Mouse (Mus musculus) brown adipose tissue, adult 24 weeks (tissue): ENCODE measurements around the gene Osbp. TPM values are rescaled to one million over a fixed set of nuclear protein-coding genes. Genes with fewer than 3 reads are reported as not detected.
"Not testable (repeated sequence)": the region's sequence is repeated elsewhere in the genome, so short reads cannot be mapped to it uniquely, and the experiment has no call there.

ENCODE experiments used
- H3K27ac ChIP-seq: fragments of 200-500 bp; replicated peaks from 2 replicates; pipeline ENCODE4 v1.5.1; 2012; ENCODE audit warnings: low read depth, mild to moderate bottlenecking, low read length
- H3K4me1 ChIP-seq: fragments of 200-500 bp; 2 replicates; pipeline ENCODE4 v1.6.1; 2012; ENCODE audit warnings: low read length, mixed read lengths; ENCODE audit not compliant: control insufficient read depth, insufficient read depth, insufficient read length
- H3K4me3 ChIP-seq: fragments of 200-500 bp; 2 replicates; pipeline ENCODE4 v1.5.1; 2012; ENCODE audit warnings: low read depth, mild to moderate bottlenecking, low read length, moderate library complexity; ENCODE audit not compliant: insufficient read depth
- polyA plus RNA-seq: library from polyadenylated mRNA; stranded (reverse); fragments of >200 nt; gene quantifications from 2 replicates; pipeline ENCODE4 v1.2.4, GENCODE M21; 2012; ENCODE audit not compliant: missing spikeins, insufficient read depth, insufficient read length

The Osbp gene
- 25.1 and 31.0 TPM in 2 replicates for polyA plus RNA-seq

DNA sequence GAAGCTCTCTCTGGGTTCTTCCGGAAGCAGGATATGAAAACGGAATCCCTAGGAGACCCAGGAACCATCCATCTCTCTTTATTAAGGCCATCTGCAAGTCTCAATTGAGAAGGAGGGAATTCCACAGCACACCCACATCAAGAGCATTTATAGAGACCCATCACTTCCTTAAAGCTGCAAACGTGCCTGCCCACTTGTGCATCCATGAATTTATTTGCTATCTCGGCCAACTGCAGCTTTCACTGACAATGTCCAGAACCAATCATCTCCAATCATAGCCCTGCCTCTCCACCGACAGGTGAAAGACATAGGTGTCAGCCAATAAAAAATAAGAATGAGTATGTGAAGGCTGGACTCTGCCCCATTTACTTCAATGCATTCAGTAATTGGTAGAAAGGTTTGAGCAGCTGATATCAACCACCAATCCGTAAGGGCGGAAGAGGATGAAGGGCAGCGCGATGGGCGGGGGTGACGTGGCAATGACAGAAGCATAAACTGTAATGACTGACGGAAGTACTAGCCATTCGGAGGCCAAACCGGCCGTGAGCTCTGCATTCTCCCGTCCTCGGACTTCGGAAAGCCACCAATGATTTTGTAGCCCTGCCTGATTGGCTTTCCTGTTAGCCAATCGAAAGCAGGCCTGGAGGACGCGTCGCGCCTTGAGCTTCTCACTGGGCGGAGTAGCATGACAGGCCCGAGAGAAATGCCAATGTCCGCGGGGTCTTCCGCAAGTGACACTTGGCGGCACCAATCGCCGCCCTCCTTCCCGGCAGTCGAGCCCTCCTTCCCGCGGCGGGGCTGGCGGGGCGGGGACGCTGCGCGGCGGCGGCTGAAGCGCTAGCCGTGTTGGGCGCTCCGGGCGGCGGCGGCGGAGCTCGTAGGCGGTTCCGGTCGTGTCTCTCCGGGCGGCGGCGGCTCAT, at the start of gene Osbp:
Gene Osbp, plus strand, starts transcription at position 919 of the 920 bp plus-strand sequence.
- Histone ChIP-seq H3K4me3 (peak within 1 kb of the TSS; percentile 90), H3K27ac (peak within 1 kb of the TSS; percentile 22; the same call in 1 of the 2 replicates)

GRCm38 (mm10) chr19:11922068-11922467, 43.7 kb upstream of the Osbp start:
- H3K27ac ChIP-seq: no peak overlapping the region
- no peak overlapping the region for H3K4me3 ChIP-seq
- H3K4me1 ChIP-seq: no peaks in the 10 kb centered on the region

More for the DNA sequence above, at the start of gene Osbp:
- peaks cover 5% of the 10 kb centered on the region; the same call in 1 of the 2 replicates for H3K4me1 ChIP-seq

- not testable (repeated sequence) for H3K4me3 ChIP-seq, H3K4me1 ChIP-seq, H3K27ac ChIP-seq
Measured at GRCm38 (mm10) chr19:11922515-11922914, 43.2 kb upstream of the Osbp start.

DNA sequence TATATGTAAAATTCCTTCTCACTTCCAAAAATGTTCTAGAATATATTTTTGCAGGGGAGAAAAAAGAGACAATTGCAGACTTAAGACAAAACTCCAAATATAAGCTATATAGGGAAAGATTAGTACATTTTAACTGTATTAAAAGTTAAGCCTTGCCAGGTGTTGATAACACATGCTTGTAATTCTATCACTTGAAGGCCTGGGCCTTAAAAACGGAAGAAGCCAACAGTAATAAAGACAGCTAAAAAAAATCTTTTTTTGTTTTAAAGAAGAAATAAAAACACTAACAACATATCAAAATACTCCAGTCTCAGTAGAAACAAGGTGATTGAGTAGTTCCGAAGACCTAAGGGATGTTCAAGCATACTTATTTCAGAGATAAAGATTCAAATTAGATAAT, 39.4 kb upstream of the Osbp start:
- no peak overlapping the region for H3K4me3 ChIP-seq
- H3K27ac ChIP-seq: no peak overlapping the region
- H3K4me1 ChIP-seq: no peaks in the 10 kb centered on the region

- Histone ChIP-seq H3K4me1 (no peaks in the 10 kb centered on the region), H3K27ac (no peak overlapping the region)
Measured at GRCm38 (mm10) chr19:11928025-11928748, 37.6 kb upstream of the Osbp start.

GRCm38 (mm10) chr19:11946460-11946859, 19.3 kb upstream of the Osbp start:
- H3K4me3 ChIP-seq, H3K4me1 ChIP-seq, H3K27ac ChIP-seq: not testable (repeated sequence)

More at GRCm38 (mm10) chr19:11928025-11928748, 37.6 kb upstream of the Osbp start:
- H3K4me3 ChIP-seq: no peak overlapping the region

DNA sequence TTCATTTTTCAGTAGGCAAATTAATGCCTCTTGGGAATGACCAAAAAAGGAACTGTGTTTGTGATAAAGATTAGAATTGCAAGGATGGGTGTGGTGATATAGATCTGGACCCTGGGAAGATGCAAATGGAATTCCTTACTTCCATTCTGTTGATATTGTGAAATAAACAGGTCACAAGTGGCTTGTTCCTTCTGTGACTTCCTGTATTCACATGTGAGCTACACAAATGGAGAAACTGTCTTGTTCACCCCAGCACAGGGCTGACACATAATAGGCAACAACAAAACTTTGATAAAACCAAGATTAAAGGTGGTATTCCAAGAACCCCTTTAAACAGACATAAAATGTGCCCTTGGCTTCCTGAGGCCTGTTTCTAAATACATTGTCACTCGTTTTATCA, 15.9 kb upstream of the Osbp start:
- H3K4me1 ChIP-seq: no peaks in the 10 kb centered on the region
- no peak overlapping the region for H3K27ac ChIP-seq
- H3K4me3 ChIP-seq: no peak overlapping the region

- Histone ChIP-seq H3K4me3 (no peak overlapping the region), H3K27ac (no peak overlapping the region), H3K4me1 (no peaks in the 10 kb centered on the region)
Measured at GRCm38 (mm10) chr19:11950747-11951146, 15.0 kb upstream of the Osbp start.

DNA sequence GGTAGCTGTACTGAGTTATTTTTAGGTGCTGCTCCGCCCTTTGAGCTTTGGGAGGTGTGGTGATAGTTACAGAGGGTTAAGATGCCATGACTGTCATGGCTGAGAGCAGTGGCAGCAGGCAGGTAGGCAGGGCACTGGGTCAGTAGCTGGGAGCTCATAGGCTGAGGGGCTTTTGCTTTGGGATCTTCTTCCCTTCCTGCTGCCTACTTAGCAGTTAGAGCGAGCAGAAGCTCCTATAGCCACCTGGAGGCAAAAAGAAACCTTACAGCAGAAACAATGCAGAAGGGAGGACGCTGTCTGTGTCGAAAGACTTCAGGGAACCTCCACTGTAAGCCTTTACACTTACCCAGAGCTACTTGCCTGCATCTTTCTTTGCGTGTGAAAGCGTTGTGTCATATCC, 11.5 kb upstream of the Osbp start:
- no peak overlapping the region for H3K4me3 ChIP-seq
- H3K4me1 ChIP-seq: no peaks in the 10 kb centered on the region; the same call in 1 of the 2 replicates
- no peak overlapping the region for H3K27ac ChIP-seq

GRCm38 (mm10) chr19:11956636-11957035, 9.1 kb upstream of the Osbp start:
- no peaks in the 10 kb centered on the region; the same call in 1 of the 2 replicates for H3K4me1 ChIP-seq

GRCm38 (mm10) chr19:11957396-11957795, 8.3 kb upstream of the Osbp start:
- no peaks in the 10 kb centered on the region; the same call in 1 of the 2 replicates for H3K4me1 ChIP-seq
- H3K4me3 ChIP-seq: no peak overlapping the region
- no peak overlapping the region for H3K27ac ChIP-seq

More at GRCm38 (mm10) chr19:11956636-11957035, 9.1 kb upstream of the Osbp start:
- H3K4me3 ChIP-seq: no peak overlapping the region
- H3K27ac ChIP-seq: no peak overlapping the region

DNA sequence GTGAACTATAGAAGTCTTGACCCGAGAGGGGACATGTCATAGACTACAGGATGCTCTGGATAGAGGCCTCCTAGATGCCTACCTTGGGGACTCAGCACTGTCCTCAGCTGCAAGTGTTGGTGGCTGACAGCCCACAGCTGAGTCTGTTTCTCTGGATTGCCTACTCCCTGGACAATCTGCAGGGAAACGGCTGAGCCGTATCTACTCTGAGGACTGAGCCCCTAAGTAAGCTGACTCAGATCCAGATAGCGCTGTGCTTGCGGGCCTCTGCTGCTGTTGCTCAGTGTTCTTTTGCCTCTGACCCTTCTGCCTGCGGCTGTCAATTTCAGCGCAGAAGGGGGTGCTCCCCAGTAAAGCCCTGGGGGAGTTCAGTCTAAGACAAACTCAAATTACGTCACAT, 7.9 kb upstream of the Osbp start:
- no peak overlapping the region for H3K27ac ChIP-seq
- H3K4me1 ChIP-seq: no peaks in the 10 kb centered on the region; the same call in 1 of the 2 replicates
- no peak overlapping the region for H3K4me3 ChIP-seq

GRCm38 (mm10) chr19:11964266-11964665, 1.5 kb upstream of the Osbp start:
- H3K27ac ChIP-seq: no peak overlapping the region
- no peak overlapping the region for H3K4me3 ChIP-seq
- H3K4me1 ChIP-seq: peaks cover 3% of the 10 kb centered on the region; the same call in 1 of the 2 replicates

- H3K4me1 ChIP-seq: peaks cover 5% of the 10 kb centered on the region; the same call in 1 of the 2 replicates
- H3K27ac ChIP-seq: no peak overlapping the region
Measured at GRCm38 (mm10) chr19:11966201-11966636, 478 bp downstream of the Osbp start.

More at GRCm38 (mm10) chr19:11966201-11966636, 478 bp downstream of the Osbp start:
- peak overlapping the region; percentile 90 for H3K4me3 ChIP-seq
